Mouse (Mus musculus): ENCODE data around the gene Mapkbp1.
A peak's percentile ranks its signal among the peaks of the same experiment; 100 is the strongest.

Mapkbp1 gene

DNA sequence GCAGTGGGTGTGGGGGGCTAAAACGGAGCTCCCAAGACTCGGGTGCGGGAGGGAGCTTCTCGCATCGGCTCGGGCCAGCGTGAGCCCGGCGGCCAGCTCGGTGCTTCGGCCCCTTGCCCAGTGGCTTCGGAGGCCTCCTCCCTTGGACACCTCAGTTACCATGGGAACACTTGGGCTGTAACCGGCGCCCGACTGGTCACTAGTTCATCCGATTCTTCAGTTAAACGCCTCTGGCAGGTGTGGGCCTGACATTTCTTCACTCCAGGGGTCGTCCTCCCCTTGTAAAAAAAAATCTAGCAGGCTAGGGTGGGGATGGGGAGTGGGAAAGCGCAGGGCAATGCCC lies at the start of gene Mapkbp1:
Mapkbp1 (plus strand) TSS at position 163 of the 343 bp plus-strand sequence.
- ATAC-seq (ENCODE audit: low TSS enrichment): no peak; the same call in 1 of the 2 replicates

DNA sequence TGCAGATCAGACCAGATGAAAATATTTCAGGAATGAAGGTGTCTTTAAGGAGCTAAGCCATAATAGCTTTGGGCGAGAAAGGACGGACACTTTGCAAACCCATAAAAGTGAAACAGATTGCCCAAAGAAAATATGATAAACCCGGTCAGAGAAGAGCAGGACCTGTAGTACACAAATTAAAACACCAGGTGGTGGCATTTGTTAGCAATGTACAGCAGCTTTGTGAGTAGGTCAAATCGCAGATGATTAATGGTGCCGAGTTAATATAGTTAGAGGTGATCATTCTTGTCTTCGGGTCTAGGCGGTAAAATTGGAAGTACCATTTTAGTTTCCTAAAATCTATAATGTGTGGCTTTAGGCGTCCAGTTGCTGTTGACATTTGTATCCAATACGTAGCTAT lies 1.9 kb upstream of the Mapkbp1 start:
- no peak for ATAC-seq (ENCODE audit: low TSS enrichment)

DNA sequence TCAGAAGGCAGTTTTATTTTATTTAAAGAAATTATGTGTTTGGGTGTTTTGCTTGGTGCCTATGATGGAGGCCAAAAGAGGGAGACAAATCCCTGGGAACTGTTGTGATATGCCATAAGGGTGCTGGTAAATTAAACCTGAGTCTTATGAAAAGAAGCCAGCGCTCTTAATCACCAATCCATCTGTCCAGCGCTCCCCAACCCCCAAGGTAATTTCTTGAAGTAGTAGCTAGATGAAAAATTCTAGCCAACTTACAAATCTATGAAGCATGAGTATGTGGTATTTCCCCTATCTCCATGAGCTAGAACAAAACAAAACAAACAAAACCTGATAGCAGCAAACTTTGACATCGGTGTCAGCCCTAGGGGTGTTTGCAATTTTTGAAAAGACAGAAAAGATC lies 1.2 kb upstream of the Mapkbp1 start:
- ATAC-seq (ENCODE audit: low TSS enrichment): no peak

DNA sequence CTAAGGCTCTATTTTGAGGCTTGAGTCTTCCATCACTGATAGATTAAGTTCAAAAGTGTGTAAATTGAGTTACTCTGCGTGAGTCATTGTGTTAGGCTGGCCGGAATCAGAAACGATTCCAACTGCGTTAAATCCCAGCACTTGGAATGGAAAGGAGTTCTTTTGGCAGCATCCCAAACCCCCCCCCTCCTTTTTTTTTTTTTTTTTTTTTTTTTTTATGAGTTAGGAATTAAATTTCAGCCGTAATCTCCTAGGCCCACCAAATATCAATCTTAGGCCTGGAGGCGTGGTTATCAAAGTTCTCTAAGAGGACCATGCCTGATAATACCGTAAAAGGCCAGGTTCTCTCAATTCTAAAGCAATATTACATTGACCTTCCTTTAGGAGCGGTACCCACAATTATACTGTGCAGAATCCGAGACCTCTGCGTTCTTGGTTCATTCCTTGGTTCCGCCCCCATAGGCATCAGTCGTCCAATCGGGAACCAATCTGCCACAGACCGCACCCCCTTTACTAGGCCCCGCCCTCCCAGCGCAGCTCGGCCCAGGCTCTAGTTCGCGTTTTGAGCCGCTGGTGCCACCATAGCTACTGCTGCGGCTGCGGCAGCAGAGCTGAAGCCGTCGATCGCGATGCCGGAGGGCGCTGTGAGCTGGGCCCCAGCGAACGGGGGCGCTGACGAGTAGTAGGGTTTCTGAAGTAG lies 512 bp upstream of the Mapkbp1 start:
- peak; percentile 92 for ATAC-seq (ENCODE audit: low TSS enrichment)

DNA sequence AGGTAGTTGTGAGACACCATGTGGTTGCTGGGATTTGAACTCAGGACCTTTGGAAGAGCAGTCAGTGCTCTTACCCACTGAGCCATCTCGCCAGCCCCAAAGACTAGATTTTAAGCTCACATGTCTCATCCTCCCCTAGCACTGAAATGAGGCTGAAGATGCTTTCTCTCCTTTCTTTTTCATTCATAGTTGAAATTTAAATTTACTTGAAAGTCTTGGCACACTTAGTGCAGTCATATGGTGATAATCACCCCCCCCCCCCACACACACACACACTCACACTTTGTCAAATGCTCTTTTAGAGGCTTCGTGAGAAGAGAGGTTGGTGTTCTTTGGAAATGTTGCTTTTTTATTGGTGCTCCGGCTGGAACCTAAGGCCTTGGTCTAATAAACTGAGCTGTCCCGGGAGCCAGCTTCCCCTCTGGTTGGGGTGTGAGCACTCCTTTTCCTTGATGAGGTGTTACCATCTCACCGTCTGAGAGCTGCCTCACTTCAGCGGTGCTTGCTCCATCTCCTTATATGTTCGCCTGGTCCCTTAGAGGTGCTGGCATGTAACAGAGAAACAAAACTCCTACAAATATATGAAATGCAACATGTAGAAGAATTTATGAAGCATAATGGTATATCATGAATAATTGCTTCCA lies 8.0 kb downstream of the Mapkbp1 start:
- ATAC-seq (ENCODE audit: low TSS enrichment): peak; percentile 62

DNA sequence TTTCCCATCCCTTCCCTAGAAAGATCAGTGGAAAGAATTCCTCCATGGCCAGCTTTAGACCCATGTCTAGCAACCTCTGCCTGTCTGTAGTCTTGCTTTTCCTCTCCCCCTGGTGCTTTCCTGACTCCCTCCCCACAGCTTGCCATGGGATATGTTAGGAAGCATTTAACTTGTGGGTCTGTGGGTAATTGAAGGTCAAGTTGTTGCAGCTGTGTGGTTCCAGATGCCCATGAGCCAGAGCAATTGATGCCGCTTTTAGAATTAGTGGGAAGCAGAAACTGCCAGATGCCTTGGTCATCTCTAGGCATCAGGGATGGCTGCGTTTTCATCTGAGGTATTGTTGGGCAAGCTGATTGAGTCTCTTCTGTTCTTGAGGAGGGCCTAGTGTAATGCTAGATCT lies 9.1 kb downstream of the Mapkbp1 start:
- ATAC-seq (ENCODE audit: low TSS enrichment): no peak

DNA sequence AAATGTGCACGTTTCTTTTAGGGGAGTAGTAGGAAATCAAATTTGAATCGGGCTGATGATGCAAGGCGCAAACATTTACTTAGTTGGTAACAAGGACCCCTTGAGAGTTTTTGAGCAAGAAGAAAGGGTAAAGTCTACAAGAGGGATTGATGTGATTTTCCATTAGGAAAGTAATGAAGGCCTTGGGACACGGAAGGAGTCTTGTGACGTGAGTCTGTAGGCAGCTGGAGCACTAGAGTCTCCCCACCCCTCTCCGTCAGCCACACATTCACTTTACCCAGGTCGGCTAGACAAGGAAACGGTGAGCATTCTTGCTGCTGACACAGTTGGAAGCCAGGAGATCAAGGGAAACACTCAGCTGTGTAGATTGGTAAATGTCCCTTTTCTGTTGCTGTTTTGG lies 13.4 kb downstream of the Mapkbp1 start:
- ATAC-seq (ENCODE audit: low TSS enrichment): no peak

DNA sequence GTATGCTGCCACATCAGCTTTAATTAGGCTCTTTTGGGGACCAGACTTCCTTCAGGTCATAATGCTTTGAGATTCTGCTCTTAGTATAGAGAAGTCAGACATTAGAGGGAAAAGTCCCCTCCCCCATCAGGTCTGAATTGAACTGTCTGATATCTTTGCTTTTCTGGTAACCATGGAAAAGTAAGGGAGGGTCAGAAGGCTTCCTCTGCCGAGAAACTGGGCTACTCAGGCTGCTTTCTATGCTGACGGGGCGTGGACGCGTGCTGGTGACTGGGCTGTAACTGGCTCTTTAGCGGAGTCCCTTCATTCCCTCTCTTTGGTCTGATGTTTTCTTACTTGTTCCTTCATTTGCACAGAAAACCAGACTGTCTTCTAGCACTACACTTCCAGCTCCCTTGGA lies 13.9 kb downstream of the Mapkbp1 start:
- no peak for ATAC-seq (ENCODE audit: low TSS enrichment)

DNA sequence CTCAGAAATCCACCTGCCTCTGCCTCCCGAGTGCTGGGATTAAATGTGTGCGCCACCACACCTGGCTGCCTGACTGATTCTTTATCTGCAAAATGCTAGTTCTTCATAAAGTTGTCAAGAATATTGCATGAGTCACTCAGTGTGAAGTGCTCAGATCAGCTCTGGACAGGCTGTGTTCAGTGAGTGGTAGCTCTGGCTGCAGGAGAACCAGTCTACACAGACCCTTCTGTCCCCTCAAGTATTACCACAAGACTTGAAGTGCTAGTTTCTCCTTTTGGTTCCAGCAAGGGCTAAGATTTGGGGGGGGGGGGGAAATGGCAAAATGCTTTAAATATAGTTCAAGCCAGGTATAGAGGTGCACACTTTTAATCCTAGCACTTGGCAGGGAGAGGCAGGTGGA lies 14.9 kb downstream of the Mapkbp1 start:
- no peak for ATAC-seq (ENCODE audit: low TSS enrichment)

DNA sequence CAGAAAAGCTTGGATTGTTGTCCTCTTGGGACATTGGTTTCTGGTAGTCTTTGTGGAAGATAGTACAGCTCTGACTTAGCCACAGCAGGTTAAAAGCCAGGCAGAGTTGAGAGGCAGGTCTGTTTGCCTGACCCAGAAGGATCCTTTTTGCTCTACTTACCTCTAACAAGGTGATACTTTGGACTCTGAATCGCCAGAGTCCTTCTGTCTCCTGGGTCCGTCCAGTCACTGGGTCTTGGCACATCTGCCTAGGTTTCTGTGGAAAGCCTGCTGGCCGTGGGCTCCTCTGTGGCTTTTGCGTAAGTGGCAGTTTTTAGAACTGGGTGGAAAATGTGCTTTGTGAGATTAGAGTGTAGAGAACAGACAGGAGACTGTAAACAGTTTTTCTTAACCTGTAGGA lies 16.5 kb downstream of the Mapkbp1 start:
- peak; percentile 52; the same call in 1 of the 2 replicates for ATAC-seq (ENCODE audit: low TSS enrichment)

DNA sequence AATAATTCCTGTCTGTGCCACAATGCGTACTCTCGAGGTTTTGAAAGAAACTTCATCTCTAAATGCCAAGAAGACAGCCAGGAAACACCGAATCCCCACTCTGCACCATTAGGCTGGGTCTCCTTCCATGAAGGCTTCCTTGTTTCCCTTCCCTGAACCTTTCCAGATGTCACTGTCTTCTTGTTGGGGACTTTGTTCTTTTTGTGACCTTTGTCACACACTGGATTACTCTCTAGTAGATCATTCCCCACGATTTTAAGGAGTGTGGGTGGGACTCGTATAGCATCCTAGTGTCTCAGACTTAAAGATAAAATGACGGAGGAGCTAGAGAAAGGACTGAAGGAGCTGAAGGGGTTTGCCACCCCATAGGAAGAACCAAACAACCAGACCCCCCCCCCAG lies 18.4 kb downstream of the Mapkbp1 start:
- no peak for ATAC-seq (ENCODE audit: low TSS enrichment)

DNA sequence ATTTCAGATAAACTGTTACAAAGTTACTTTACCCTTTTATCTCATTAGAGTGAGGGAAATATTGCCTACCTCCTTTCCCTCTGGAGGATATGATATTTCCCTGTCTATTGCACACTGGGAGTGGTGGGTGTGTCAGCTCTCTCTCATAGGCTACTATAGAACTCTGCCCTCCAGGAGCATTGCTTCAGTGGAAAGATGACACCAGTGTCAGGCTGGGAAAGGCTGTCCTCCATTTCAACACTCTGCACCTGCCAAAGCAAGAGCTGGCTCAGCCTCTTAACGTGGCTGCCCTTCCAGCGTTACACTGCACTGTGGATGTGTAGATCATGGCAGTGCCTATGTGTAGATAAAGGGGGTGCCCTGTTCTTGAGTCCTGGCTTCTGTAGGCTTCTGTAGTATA lies 19.9 kb downstream of the Mapkbp1 start:
- ATAC-seq (ENCODE audit: low TSS enrichment): no peak

DNA sequence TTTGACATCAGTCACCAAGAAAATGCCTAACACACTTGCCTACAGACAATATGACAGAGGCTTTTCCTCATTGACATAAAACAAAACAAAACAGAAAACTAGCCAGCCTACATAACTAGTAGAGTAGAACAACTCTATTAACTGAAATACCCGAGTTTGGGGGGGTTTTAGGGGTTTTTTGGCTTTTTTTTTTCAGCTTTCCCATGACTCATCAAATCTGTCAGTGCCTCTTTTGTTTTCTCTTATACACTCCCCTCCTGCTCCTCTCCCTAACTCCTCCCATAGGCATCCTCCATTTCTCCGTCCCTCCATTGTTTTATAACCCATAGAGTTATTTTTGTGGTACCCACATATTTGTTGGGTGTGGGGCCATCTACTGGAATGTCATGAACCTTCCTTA lies 21.0 kb downstream of the Mapkbp1 start:
- no peak for ATAC-seq (ENCODE audit: low TSS enrichment)

DNA sequence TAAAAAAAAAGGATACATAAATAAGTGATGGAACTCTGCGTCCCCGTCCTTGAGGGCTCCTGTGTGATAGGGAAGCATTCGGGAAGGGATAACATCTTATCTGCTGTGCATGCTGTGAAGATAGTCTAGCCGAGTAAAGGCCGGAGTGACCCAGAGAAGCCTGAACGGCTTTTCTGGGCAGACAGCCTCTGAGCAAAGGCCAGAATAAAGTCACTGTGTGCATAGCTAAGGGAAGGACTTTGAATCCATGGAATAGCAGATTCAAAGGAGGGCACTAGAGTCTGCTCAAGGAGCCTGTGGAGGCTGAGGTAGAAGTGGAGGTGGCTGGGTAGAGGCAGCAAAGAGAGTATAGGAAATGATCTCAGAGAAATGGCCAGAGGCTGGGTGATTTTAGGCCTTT lies 22.3 kb downstream of the Mapkbp1 start:
- ATAC-seq (ENCODE audit: low TSS enrichment): no peak

DNA sequence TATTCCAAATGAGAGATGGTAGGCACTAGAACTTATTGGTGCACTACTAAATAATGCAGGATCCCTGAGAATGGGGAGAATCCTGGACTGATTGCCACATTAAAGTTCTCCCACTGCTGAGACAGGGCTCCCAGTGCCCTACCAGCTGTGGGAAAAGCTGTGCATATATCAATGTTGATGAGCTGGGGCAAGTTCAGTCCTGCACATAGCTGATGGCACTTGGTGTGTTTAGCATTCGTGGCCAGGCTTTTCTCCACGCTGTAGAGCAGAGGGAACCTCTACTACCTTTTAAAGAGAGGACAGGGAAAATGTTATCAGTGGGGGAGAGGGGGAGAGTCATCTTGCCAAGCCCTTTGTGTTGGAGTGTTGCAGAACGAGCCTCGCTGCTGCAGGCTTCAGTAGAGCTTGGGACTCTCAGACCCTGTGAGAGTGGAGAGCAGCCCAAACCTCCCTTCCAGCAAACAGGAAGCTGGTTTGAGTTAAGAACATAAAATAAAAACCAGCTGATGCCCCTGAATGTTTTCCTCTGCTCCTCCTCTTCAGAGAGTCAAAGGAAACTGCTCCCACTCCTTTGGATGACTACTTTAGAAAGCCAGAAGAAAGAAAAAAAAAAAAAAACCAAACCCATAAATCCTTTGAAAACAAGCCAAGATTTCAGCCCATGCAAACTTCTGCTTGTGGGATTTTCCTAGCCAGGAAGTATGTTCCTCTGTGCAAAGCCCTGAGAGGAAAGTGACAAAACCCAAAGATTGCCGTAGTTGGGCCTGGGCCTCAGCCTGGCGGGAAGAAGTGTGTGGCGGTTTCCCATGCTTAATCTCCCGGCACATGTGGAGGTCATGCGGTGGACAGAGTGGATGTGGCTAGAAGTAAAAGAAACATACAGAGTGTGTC lies 23.1 kb downstream of the Mapkbp1 start:
- peak; percentile 62 for ATAC-seq (ENCODE audit: low TSS enrichment)

DNA sequence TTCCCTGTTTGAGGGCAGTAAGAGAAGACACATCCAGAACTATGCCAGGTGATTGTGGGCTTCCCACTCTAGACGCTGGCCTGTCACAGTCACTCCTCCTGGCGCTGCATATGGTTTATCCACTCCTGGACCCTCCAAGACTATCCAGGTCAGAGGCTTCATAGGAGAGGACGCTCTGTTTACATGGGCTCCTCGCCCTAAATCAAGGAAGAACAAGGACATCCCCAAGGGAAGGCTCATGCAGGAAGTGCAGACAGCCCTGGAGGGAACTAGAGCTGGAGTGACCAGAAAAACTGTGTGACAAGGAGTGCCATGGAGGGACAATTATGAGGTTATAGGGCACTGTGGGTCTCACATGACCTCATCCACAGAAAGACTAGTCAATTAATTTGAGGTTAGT lies 24.9 kb downstream of the Mapkbp1 start:
- ATAC-seq (ENCODE audit: low TSS enrichment): no peak

DNA sequence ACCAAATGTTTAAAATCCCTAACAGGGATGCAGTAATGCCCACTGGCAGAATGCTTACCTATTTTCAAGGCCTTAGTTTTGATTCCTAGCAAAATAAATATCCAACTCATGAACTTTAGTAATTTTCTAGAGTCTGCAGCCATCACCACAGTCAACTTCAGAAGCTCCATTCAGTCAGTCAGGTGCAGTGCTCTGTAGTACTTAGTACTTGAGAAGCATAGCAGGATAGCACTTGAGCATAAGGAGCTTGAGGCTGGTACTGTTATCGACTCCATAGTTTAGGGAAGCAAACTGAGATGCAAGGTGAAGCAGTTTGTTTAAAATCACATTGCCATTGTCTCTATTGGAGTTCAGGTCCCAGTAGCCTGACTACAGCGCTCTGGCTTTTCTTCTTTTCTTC lies 27.2 kb downstream of the Mapkbp1 start:
- ATAC-seq (ENCODE audit: low TSS enrichment): no peak

DNA sequence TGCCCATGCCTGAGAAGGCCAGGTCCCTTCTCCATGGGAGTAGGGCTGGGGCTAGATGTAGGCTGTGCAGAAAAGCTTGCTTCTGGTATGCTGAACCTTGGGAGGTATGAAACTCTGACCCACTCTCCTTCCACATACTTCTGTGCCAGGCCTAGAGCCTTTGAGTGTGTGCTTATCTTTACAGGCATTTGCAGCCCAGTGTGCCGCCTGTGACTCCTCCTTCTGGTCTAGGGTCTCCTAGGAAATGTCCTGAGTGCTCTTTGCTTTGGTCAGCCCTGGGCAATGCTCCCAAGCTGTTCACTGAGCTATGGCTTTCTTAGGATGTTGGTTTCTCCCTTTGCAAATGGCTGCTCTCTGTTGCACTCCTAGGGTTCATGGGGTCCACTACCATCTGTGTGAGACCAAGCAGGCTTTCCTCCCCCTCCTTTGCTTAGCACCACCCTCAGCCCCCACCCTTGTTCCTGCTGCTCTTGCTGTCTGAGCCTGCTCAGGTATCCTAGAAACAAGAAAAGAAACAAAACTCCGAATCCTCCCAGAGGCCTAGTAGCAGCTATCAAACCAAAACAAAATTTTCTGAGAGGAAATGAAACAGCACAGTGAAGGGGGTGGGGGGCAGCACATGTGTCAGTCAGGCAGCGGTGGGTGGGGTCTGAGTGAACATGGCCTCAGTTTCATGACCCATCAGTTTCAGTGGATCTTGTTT lies 28.5 kb downstream of the Mapkbp1 start:
- ATAC-seq (ENCODE audit: low TSS enrichment): no peak

DNA sequence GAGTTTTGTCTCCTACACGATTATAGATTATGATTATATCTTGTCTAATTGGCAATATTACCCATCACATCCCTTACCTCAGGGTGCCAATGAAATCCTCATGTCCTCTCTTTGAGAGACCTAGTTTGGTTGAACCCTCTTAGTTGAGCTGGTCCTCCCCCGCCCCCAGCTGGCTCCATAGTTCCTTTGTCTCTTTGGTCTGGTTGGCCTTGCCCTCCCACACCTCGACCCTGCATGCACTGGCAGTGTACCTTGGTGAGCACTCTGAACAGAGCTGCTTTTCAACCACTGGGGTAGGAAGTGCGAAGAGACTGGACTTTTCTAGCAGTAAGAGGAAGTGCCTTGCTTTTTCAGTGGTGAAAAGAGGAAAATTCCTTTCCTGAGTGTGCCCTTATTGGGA lies 29.5 kb downstream of the Mapkbp1 start:
- no peak for ATAC-seq (ENCODE audit: low TSS enrichment)

DNA sequence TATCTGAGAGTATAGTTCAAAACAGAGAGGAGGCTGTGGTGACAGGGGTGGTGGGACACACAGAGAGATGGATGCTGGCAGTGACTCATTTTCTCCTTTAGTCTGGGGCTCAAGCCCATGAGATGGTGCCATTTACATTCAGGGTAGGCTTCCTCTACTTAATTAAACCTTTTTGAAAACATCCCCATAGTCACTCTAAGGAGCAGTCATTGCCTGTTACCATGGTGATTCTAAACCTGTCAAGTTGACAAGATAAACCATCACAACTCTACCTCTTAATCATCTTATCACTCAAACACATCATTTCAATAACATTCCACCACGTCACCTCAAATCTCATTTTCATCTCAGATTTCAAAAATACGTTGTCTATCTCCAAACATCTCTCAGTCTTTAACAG lies 31.5 kb downstream of the Mapkbp1 start:
- ATAC-seq (ENCODE audit: low TSS enrichment): no peak

DNA sequence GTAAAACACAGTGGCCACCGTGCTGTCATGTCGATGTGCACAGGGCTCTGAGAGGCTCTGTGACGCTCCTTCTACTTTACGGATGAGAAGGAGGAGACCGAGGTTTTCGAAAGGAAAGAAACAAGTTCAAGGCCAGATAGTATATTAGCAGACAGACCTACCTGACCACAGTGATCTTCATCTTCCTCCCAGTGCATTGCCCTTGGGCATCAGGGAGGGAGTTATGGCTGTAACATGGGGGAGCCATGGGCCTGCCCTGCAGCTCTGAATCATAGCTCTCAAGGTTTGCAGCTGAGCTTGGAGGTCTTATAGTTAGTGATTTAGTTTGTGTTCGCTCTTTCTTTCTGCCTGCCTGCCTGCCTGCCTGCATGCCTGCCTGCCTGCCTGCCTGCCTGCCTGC lies 34.2 kb downstream of the Mapkbp1 start:
- no peak for ATAC-seq (ENCODE audit: low TSS enrichment)

DNA sequence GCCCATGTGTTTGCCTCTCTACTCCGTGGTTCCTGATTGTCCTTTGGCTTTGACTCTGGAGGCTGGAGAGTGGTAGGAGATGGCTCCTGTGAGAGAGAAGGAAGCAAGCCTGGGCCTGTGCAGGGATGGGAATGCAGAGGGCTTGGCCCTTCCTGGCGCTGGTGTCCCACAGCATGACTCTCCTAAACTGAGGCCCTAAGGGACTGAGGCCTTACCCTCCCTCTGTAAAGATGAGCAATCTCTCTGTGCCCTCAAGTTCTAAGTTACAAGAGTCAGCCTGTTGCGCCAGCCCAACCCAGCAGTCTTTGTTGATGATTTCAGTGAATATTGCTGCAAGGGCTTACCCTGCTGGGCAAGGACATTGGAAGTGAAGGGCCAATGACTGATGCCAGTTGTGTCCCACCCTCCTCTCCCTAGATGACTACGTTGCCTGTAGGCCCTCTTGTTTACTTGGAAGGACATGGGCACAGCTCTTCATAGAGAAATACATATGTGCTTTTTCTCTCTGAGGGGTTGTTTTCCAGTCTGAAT lies 35.2 kb downstream of the Mapkbp1 start:
- ATAC-seq (ENCODE audit: low TSS enrichment): no peak
